Mouse (Mus musculus) MEL (cell line): ENCODE measurements around the gene Lrrc8a. TPM values are rescaled to one million over a fixed set of nuclear protein-coding genes. Genes with fewer than 3 reads are reported as not detected.

Source experiments
- DNase-seq: peaks from one replicate; pipeline ENCODE4 v3.0.0; 2011; ENCODE audit warnings: low read depth, low spot score
- H3K27ac ChIP-seq: 2 replicates; pipeline ENCODE4 v1.5.1; 2012; ENCODE audit warnings: low read depth, mild to moderate bottlenecking, control low read depth, low read length, moderate library complexity; ENCODE audit not compliant: control insufficient read depth
- H3K27me3 ChIP-seq, 2 experiments: fragments of 150-350 bp in 1 of 2; sonication (generic) in 1 of 2; 2 replicates each; pipeline ENCODE4 v1.6.1; 2012; ENCODE audit warnings: low read length in 2 of 2, mild to moderate bottlenecking in 2 of 2, improper control_type of control experiment in 1 of 2, moderate library complexity in 1 of 2; ENCODE audit not compliant: insufficient read depth in 2 of 2, control insufficient read depth in 1 of 2
- H3K36me3 ChIP-seq, 2 experiments: 2 replicates each; pipeline ENCODE4 v1.6.1; 2012 to 2014; ENCODE audit warnings: low read length in 2 of 2, improper control_type of control experiment in 1 of 2, inconsistent platforms in 1 of 2, mild to moderate bottlenecking in 1 of 2; ENCODE audit not compliant: insufficient read depth in 2 of 2, control insufficient read depth in 1 of 2
- H3K4me1 ChIP-seq, 2 experiments: fragments of 150-350 bp in 1 of 2; sonication (generic) in 1 of 2; 2 replicates each; pipeline ENCODE4 v1.6.1; 2012; ENCODE audit warnings: low read length in 2 of 2, improper control_type of control experiment in 1 of 2, mild to moderate bottlenecking in 1 of 2; ENCODE audit not compliant: insufficient read depth in 2 of 2, control insufficient read depth in 1 of 2
- H3K4me3 ChIP-seq, 2 experiments: fragments of 150-350 bp in 1 of 2; sonication (generic) in 1 of 2; 2 replicates each; pipeline ENCODE4 v1.5.1; 2012; ENCODE audit warnings: low read depth in 2 of 2, low read length in 2 of 2, mild to moderate bottlenecking in 2 of 2, moderate library complexity in 2 of 2, control low read depth in 1 of 2, improper control_type of control experiment in 1 of 2; ENCODE audit not compliant: control insufficient read depth in 1 of 2, insufficient read depth in 1 of 2
- H3K79me2 ChIP-seq: 2 replicates; pipeline ENCODE4 v1.6.1; 2012; ENCODE audit warnings: mild to moderate bottlenecking, low read length, moderate library complexity; ENCODE audit not compliant: control insufficient read depth, poor library complexity, insufficient read depth
- H3K9ac ChIP-seq: 2 replicates; pipeline ENCODE4 v1.6.1; 2012; ENCODE audit warnings: low read depth, mild to moderate bottlenecking, control low read depth, low read length, moderate library complexity; ENCODE audit not compliant: control insufficient read depth, poor library complexity, severe bottlenecking
- H3K9me3 ChIP-seq: fragments of 150-350 bp; sonication (generic); replicated peaks from 2 replicates; pipeline ENCODE4 v1.6.1; 2012; ENCODE audit warnings: mild to moderate bottlenecking, low read length, improper control_type of control experiment, moderate library complexity; ENCODE audit not compliant: insufficient read depth
- BHLHE40 ChIP-seq: IDR thresholded peaks from 2 replicates; pipeline ENCODE4 v1.6.1; 2012; ENCODE audit warnings: low read depth, mild to moderate bottlenecking, inconsistent platforms, low read length, improper control_type of control experiment, borderline replicate concordance
- CHD1 ChIP-seq: IDR thresholded peaks from 2 replicates; pipeline ENCODE4 v1.6.1; 2012; ENCODE audit warnings: low read depth, mild to moderate bottlenecking, inconsistent platforms, low read length, improper control_type of control experiment
- CHD2 ChIP-seq: IDR thresholded peaks from 2 replicates; pipeline ENCODE4 v1.6.1; 2011; ENCODE audit warnings: low read length, improper control_type of control experiment
- E2F4 ChIP-seq: IDR thresholded peaks from 2 replicates; pipeline ENCODE4 v1.6.1; 2011; ENCODE audit warnings: low read depth, low read length, improper control_type of control experiment, borderline replicate concordance
- ELF1 ChIP-seq: IDR thresholded peaks from 2 replicates; pipeline ENCODE4 v1.6.1; 2014; ENCODE audit warnings: low read depth, mild to moderate bottlenecking, inconsistent platforms, low read length, improper control_type of control experiment, moderate library complexity
- EP300 ChIP-seq, 2 experiments: IDR thresholded peaks; 2 replicates each; pipeline ENCODE4 v1.6.1; 2011; ENCODE audit warnings: improper control_type of control experiment in 2 of 2, low read length in 2 of 2, low read depth in 1 of 2, mild to moderate bottlenecking in 1 of 2
- HCFC1 ChIP-seq: IDR thresholded peaks from 2 replicates; pipeline ENCODE4 v1.6.1; 2012; ENCODE audit warnings: low read depth, mild to moderate bottlenecking, inconsistent platforms, low read length, improper control_type of control experiment, moderate library complexity
- JUND ChIP-seq: IDR thresholded peaks from 2 replicates; pipeline ENCODE4 v1.6.1; 2011; ENCODE audit warnings: low read depth, mild to moderate bottlenecking, improper control_type of control experiment, low read length
- KAT2A ChIP-seq: conservative IDR thresholded peaks from 2 replicates; pipeline ENCODE4 v1.6.1; 2012; ENCODE audit warnings: low read depth, low read length, improper control_type of control experiment, inconsistent platforms
- MXI1 ChIP-seq: IDR thresholded peaks from 2 replicates; pipeline ENCODE4 v1.6.1; 2011; ENCODE audit warnings: mild to moderate bottlenecking, low read depth, low read length, improper control_type of control experiment
- POLR2A ChIP-seq, 2 experiments: IDR thresholded peaks; 2 replicates each; pipeline ENCODE4 v1.6.1; 2011 to 2012; ENCODE audit warnings: low read length in 2 of 2, mild to moderate bottlenecking in 2 of 2, control low read depth in 1 of 2, improper control_type of control experiment in 1 of 2, low read depth in 1 of 2, moderate library complexity in 1 of 2; ENCODE audit not compliant: control insufficient read depth in 1 of 2, insufficient read depth in 1 of 2, poor library complexity in 1 of 2
- POLR2AphosphoS2 ChIP-seq: IDR thresholded peaks from 2 replicates; pipeline ENCODE4 v1.6.1; 2011; ENCODE audit warnings: low read length, improper control_type of control experiment
- RAD21 ChIP-seq: IDR thresholded peaks from 2 replicates; pipeline ENCODE4 v1.6.1; 2011; ENCODE audit warnings: mild to moderate bottlenecking, low read depth, low read length, improper control_type of control experiment
- SIN3A ChIP-seq: IDR thresholded peaks from 2 replicates; pipeline ENCODE4 v1.6.1; 2012; ENCODE audit warnings: low read length, improper control_type of control experiment, inconsistent platforms
- TBP ChIP-seq: IDR thresholded peaks from 2 replicates; pipeline ENCODE4 v1.8.0; 2011; ENCODE audit warnings: low read depth, low read length, improper control_type of control experiment
- TCF12 ChIP-seq: IDR thresholded peaks from 2 replicates; pipeline ENCODE4 v1.6.1; 2014; ENCODE audit warnings: low read depth, mild to moderate bottlenecking, inconsistent platforms, low read length, improper control_type of control experiment, moderate library complexity
- USF1 ChIP-seq: IDR thresholded peaks from 2 replicates; pipeline ENCODE4 v1.6.1; 2014; ENCODE audit warnings: low read depth, mild to moderate bottlenecking, inconsistent platforms, low read length, improper control_type of control experiment, moderate library complexity
- USF2 ChIP-seq, 2 experiments: IDR thresholded peaks; 2 replicates each; pipeline ENCODE4 v1.6.1; 2011 to 2012; ENCODE audit warnings: improper control_type of control experiment in 2 of 2, low read length in 2 of 2, borderline replicate concordance in 1 of 2, inconsistent platforms in 1 of 2, low read depth in 1 of 2, mild to moderate bottlenecking in 1 of 2; ENCODE audit not compliant: insufficient read depth in 1 of 2
- ZMIZ1 ChIP-seq: IDR thresholded peaks from 2 replicates; pipeline ENCODE4 v1.6.1; 2012; ENCODE audit warnings: low read depth, mild to moderate bottlenecking, inconsistent platforms, low read length, improper control_type of control experiment, moderate library complexity
- ZNF384 ChIP-seq: IDR thresholded peaks from 2 replicates; pipeline ENCODE4 v1.6.1; 2012; ENCODE audit warnings: low read depth, mild to moderate bottlenecking, inconsistent platforms, low read length, improper control_type of control experiment
- polyA plus RNA-seq, 2 experiments: library from polyadenylated mRNA; stranded (reverse) in 1 of 2; unstranded in 1 of 2; fragments of >175 nt in 1 of 2; fragments of >200 nt in 1 of 2; gene quantifications; 2 replicates each; pipeline versions ENCODE4 v1.2.1 to v1.2.4; 2012; ENCODE audit warnings: low replicate concordance in 2 of 2, low read depth in 1 of 2; ENCODE audit not compliant: insufficient read length in 2 of 2, insufficient read depth in 1 of 2, missing spikeins in 1 of 2
- total RNA-seq: library from RNA; depleted of rRNA; stranded (reverse); fragments of 300-350 nt; gene quantifications from 2 replicates; pipeline ENCODE4 v1.2.3, GENCODE M21; 2012

Lrrc8a gene
- total and polyA plus RNA-seq, 3 experiments = 6.9 to 8.3 TPM; not detected in 1

- no peak for TF ChIP-seq E2F4
- TF ChIP-seq POLR2A (IDR thresholded peaks at IDR 0.05; ENCODE audit: control insufficient read depth in 1 of 2, insufficient read depth in 1 of 2, low read depth in 1 of 2, low read length in 2 of 2, poor library complexity in 1 of 2) = no peak
- TF ChIP-seq, all 39 proteins: peak for 0
Measured at GRCm38 (mm10) chr2:30243391-30243790, 5.9 kb downstream of the Lrrc8a start (continued).

- H3K79me2 ChIP-seq = no peaks in the 10 kb centered on the region
- no peak overlapping the region for H3K4me3 ChIP-seq
- peaks cover 4 to 8% of the 10 kb centered on the region in 2 experiments for H3K36me3 ChIP-seq
- DNase-seq = no peak
- H3K9ac ChIP-seq = no peak overlapping the region
- H3K4me1 ChIP-seq = peaks cover 5% of the 10 kb centered on the region in 2 experiments
- TF ChIP-seq ZNF384 (no peak), EP300 (IDR thresholded peaks at IDR 0.05; ENCODE audit: low read depth in 1 of 2, low read length in 2 of 2) (no peak)
- no peaks in the 10 kb centered on the region for H3K9me3 ChIP-seq
- no peaks in the 10 kb centered on the region for H3K27me3 ChIP-seq
- no peak overlapping the region for H3K27ac ChIP-seq
Measured at GRCm38 (mm10) chr2:30244595-30245178, 7.2 kb downstream of the Lrrc8a start.

GRCm38 (mm10) chr2:30247036-30247435 is 9.5 kb downstream of the Lrrc8a start:
- no peak for DNase-seq
- Histone ChIP-seq H3K4me1 (peaks cover 5 to 8% of the 10 kb centered on the region in 2 experiments), H3K27ac (no peak overlapping the region), H3K9me3 (no peaks in the 10 kb centered on the region), H3K9ac (no peak overlapping the region), H3K4me3 (no peak overlapping the region), H3K27me3 (no peaks in the 10 kb centered on the region), H3K79me2 (no peaks in the 10 kb centered on the region), H3K36me3 (peaks cover 6 to 9% of the 10 kb centered on the region in 2 experiments)
- TF ChIP-seq TBP (no peak), JUND (no peak), HCFC1 (no peak), USF1 (no peak), USF2 (IDR thresholded peaks at IDR 0.05; ENCODE audit: borderline replicate concordance in 1 of 2, insufficient read depth in 1 of 2, low read depth in 1 of 2, low read length in 2 of 2) (no peak), BHLHE40 (no peak), KAT2A (no peak), ELF1 (no peak), POLR2AphosphoS2 (no peak), ZMIZ1 (no peak), EP300 (IDR thresholded peaks at IDR 0.05; ENCODE audit: low read depth in 1 of 2, low read length in 2 of 2) (no peak), MXI1 (no peak), CHD1 (no peak), SIN3A (no peak), TCF12 (no peak), RAD21 (no peak), POLR2A (IDR thresholded peaks at IDR 0.05; ENCODE audit: control insufficient read depth in 1 of 2, insufficient read depth in 1 of 2, low read depth in 1 of 2, low read length in 2 of 2, poor library complexity in 1 of 2) (no peak), CHD2 (no peak)
